Mouse (Mus musculus) cerebellum, postnatal 4 days (tissue): ENCODE results near the gene Lrmda.

Source experiments
- DNase-seq, 2 experiments: peaks; one replicate each; pipeline ENCODE4 v3.0.0; 2022; ENCODE audit warnings: low spot score in 2 of 2, mixed read lengths in 1 of 2

The Lrmda gene

GRCm38 (mm10) chr14:22091306-22091705 is 71.8 kb downstream of the Lrmda start:
- DNase-seq: no peak

DNA sequence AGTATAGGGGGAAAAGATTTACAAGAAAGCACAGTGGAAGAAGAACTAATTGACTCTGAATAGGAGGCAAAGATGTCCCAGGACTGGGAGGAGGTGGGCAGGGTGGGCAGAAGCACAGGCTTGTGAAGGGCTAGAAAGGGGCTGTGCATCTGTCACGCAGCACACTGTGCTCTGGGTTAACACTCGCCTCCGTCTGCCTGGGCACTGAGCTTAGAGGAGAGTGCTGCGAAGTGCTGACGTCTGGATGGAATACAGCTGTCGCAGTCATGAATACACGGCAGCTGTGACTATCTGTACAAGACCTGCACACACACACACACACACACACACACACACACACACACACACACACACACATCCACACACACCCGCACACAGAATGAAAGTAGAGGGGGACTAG is 73.6 kb downstream of the Lrmda start:
- DNase-seq: no peak

- no peak for DNase-seq
Measured at GRCm38 (mm10) chr14:22101961-22102805, 82.7 kb downstream of the Lrmda start.

GRCm38 (mm10) chr14:22105855-22106254 is 86.3 kb downstream of the Lrmda start:
- DNase-seq: no peak

GRCm38 (mm10) chr14:22106777-22107176 is 87.3 kb downstream of the Lrmda start:
- DNase-seq: no peak

- DNase-seq: no peak
Measured at GRCm38 (mm10) chr14:22109423-22109822, 89.9 kb downstream of the Lrmda start.

DNA sequence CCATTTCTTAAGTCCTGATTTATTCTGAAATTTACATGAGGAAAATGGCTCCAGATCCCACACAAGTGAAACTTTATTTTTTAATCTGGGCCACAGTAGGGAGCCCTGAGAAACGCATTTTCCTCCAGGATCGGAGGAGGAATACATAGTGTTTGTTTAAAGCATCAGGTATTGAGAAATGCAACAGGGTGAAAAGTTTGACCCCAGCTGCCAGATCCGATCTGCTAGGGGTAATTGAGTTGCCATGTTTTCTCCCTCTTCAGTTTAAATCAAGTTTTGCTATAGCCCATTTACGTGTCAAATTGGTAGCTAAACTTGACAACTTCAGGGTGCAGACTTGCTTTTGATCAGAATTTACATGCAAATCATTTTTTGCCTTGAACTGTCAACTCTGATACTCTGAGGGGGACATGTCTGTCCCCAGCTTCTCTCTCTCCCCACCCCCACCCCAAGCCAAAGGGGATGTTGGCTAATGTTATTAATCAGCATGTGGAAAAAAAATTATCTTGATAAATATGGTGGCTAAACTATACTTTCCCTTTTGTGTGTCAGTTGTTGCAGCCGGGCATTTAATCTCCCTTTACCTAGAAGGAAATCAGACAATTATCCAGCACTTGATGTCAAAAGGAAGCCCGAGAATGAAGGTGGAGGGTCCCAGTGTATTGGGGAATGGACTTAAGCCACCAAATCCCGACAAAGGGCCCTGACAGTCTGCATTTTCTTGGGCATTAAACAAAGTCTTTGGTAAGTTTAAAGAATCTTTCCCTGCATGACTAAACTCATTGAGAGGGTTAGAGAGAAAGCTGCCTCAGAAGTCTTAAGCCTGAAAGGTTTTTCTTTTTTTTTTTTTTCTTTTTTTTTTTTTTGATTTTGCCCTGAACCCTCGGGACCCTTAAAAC is 94.2 kb downstream of the Lrmda start:
- DNase-seq: no peak

DNA sequence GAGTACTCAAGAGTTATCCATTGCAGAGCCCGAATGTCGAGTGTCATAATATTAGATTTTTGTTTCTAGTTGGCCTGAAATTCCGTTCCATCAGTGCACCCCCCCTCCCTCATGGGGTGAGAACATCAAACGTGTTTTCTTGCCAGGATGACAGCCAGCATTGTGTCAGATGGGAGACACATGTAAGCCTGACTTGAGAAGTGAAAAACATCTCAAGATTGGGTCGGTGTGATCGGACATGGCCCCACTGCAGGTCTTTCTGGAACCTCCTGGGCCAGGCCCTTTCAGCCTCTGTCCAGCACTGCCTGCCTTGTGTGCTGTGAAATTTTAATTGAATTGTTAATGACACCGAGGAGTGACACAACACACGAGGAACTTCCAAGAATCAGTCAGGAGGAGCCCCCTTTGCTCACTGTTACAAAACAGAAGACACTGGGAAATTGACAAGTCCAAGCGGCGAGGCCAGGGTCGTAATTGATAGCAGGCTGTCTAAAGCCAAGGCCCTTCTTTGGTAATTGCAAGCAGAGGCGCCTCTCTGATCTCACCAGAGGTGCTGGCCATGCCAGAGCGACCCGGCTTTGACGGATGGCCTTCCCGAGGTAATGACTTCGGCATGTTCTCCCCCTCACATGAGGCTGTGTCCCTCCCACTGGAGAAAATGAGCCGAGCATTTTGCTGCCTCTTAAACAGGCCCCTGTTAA is 95.3 kb downstream of the Lrmda start:
- DNase-seq: no peak

- no peak for DNase-seq
Measured at GRCm38 (mm10) chr14:22118096-22118495, 98.6 kb downstream of the Lrmda start.

DNA sequence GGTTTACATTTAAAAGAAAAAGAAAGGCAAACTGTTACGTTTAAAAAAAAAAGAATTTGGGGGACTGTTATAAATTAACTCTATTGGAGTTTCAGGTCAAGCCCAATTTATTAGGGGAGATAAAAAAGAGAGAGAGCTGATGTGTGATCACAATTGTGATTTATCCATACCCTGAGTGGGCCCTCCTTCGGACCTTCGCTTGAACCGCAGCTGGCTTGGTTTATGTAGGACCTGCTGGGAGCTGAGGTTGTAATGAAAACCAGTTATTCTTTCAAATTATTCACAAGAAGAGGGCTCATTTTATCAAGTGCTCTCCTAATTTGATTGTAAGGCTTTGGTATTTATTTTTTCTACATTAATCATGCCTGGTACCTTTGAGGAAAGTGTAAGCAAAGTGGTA is 99.0 kb downstream of the Lrmda start:
- DNase-seq: no peak

- DNase-seq: no peak
Measured at GRCm38 (mm10) chr14:22126276-22126675, 106.8 kb downstream of the Lrmda start.

- no peak for DNase-seq
Measured at GRCm38 (mm10) chr14:22126859-22127258, 107.3 kb downstream of the Lrmda start.

- no peak for DNase-seq
Measured at GRCm38 (mm10) chr14:22130950-22131585, 111.6 kb downstream of the Lrmda start.

GRCm38 (mm10) chr14:22139281-22139680 is 119.8 kb downstream of the Lrmda start:
- DNase-seq: no peak

GRCm38 (mm10) chr14:22144014-22144413 is 124.5 kb downstream of the Lrmda start:
- DNase-seq: no peak

DNA sequence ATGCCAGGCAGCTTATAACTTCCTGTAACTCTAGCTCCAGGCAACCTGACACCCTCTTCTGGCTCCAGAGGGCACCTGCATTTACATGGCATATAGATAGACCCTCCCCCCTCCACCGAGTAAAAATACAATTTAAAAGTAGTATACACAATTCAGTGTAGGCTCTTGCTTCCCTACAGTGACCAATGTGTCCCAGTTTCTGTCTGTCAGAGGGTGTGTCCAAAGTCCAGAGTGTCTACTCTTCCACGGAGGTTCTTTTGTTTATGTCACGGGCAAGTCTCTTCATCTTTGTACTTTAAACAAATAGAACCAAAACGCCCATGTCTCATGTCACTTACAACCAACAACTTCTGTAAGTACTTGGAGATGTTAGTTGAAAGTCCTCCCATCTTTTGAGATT is 126.4 kb downstream of the Lrmda start:
- DNase-seq: no peak

- DNase-seq: no peak
Measured at GRCm38 (mm10) chr14:22146508-22147044, 127.1 kb downstream of the Lrmda start.

- DNase-seq: no peak
Measured at GRCm38 (mm10) chr14:22147341-22148024, 128.0 kb downstream of the Lrmda start.

DNA sequence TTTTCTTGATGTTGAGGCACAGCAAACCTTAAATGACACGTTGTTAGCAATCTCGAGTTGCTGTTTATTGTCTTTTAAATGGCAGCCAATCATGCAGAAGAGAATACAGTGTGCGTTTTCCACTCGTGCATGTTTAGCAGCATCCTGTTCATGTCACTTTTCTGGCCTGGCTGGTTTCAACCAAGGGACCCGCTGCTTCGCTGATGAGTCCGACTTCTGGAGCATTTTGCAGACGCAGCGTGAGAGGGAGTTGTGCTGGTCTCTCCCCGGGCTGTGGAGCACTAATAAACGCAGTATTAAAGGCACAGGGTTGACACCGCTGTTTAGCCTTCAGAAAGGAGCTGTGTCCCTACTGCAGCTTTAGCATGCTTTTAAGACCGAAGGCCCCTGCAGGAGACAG is 133.2 kb downstream of the Lrmda start:
- DNase-seq: no peak

GRCm38 (mm10) chr14:22154096-22154495 is 134.6 kb downstream of the Lrmda start:
- DNase-seq: no peak

- DNase-seq: no peak
Measured at GRCm38 (mm10) chr14:22155034-22155433, 135.5 kb downstream of the Lrmda start.
